Mouse (Mus musculus) megakaryocyte, embryonic 14.5 days (primary cell): ENCODE data around the gene Traf7.

Source experiments
- FLI1 ChIP-seq: IDR thresholded peaks from 2 replicates; pipeline ENCODE4 v1.6.1; 2012; ENCODE audit warnings: low read length, inconsistent platforms, mixed read lengths
- GATA1 ChIP-seq: IDR thresholded peaks from 3 replicates; pipeline ENCODE4 v1.6.1; 2012; ENCODE audit warnings: mixed read lengths, low read length, inconsistent platforms, borderline replicate concordance

GRCm38 (mm10) chr17:24473612-24474275, 54.0 kb downstream of the Traf7 start, which contains the start of gene Bricd5:
- TF ChIP-seq GATA1 (no peak), FLI1 (no peak)
